Mouse (Mus musculus) liver, embryonic 15.5 days (tissue): ENCODE measurements around the gene Zdhhc19. TPM values are rescaled to one million over a fixed set of nuclear protein-coding genes. Genes with fewer than 3 reads are reported as not detected.

Experiments
- ATAC-seq: fragments of 200-750 bp; cut with Nextera tagmentation; 2 replicates; pipeline ENCODE4 v1.8.0; 2017; ENCODE audit warnings: moderate number of reproducible peaks, mild to moderate bottlenecking, moderate library complexity; ENCODE audit not compliant: insufficient read depth
- H3K27ac ChIP-seq: fragments of 300-500 bp; sonication (generic); replicated peaks from 2 replicates; pipeline ENCODE4 v1.5.1; 2015; ENCODE audit warnings: mild to moderate bottlenecking, inconsistent platforms
- H3K27me3 ChIP-seq: fragments of 300-500 bp; sonication (generic); 2 replicates; pipeline ENCODE4 v1.6.1; 2015; ENCODE audit warnings: mild to moderate bottlenecking, inconsistent platforms
- H3K36me3 ChIP-seq: fragments of 300-500 bp; sonication (generic); replicated peaks from 2 replicates; pipeline ENCODE4 v1.6.1; 2015; ENCODE audit warnings: moderate library complexity, mild to moderate bottlenecking, inconsistent platforms
- H3K4me1 ChIP-seq: fragments of 300-500 bp; sonication (generic); replicated peaks from 2 replicates; pipeline ENCODE4 v1.6.1; 2015; ENCODE audit warnings: inconsistent platforms
- H3K4me2 ChIP-seq: fragments of 300-500 bp; sonication (generic); 2 replicates; pipeline ENCODE4 v1.6.1; 2015; ENCODE audit warnings: moderate library complexity, mild to moderate bottlenecking, inconsistent platforms
- H3K4me3 ChIP-seq: fragments of 300-500 bp; sonication (generic); replicated peaks from 2 replicates; pipeline ENCODE4 v1.5.1; 2015; ENCODE audit warnings: mild to moderate bottlenecking, inconsistent platforms
- H3K9ac ChIP-seq: fragments of 300-500 bp; sonication (generic); 2 replicates; pipeline ENCODE4 v1.6.1; 2015; ENCODE audit warnings: moderate library complexity, mild to moderate bottlenecking, inconsistent platforms
- H3K9me3 ChIP-seq: fragments of 300-500 bp; sonication (generic); replicated peaks from 2 replicates; pipeline ENCODE4 v1.6.1; 2016; ENCODE audit warnings: inconsistent platforms
- WGBS: fragments of 180-500 bp; shearing (Covaris S2); methylation state at CpG from one replicate; pipeline ENCODE4 v1.1.7; 2015; ENCODE audit warnings: mixed read lengths; ENCODE audit not compliant: insufficient replicate concordance; 5-methylcytosine and 5-hydroxymethylcytosine counted together
- polyA plus RNA-seq: library from polyadenylated mRNA; unstranded; fragments of >200 nt; fragmentation: Nextera tagmentation; extraction: Ambion mirVana; gene quantifications from 2 replicates; pipeline ENCODE4 v1.2.1, GENCODE M21; 2015

Gene Zdhhc19
- not detected in 2 replicates for polyA plus RNA-seq

DNA sequence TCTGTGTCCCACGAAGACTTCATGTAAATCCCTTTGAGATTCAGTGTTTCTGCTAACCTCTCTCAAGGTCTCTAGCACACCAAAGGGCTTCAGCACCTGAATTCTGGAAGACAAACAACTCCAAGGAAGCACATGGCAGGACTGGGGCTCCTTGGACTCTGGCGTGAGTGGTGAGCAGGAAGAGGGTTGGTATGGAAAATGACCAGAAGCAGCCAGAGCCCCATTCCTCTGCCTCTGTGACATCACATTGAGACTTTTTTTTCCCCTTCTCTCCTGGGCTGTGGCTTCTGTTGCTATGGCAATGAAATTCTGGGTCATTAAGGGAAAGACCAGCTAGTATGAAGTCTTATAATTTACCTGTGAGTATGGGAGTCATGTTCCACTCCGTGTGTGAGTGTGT, at the start of gene Zdhhc19:
Gene Zdhhc19 (plus strand): TSS at position 301 of the 400 bp plus-strand sequence.
- Histone ChIP-seq H3K9me3 (no peaks in the 10 kb centered on the region), H3K4me2 (no peak within 1 kb of the TSS), H3K36me3 (no peaks in the 10 kb centered on the region), H3K4me1 (peaks cover 8% of the 10 kb centered on the region), H3K4me3 (no peak within 1 kb of the TSS), H3K27me3 (peaks cover 19% of the 10 kb centered on the region; the same call in 1 of the 2 replicates), H3K9ac (no peak within 1 kb of the TSS), H3K27ac (no peak within 1 kb of the TSS)
- 50% methylated on average over 3 of the region's 3 CpGs for WGBS
- ATAC-seq, result no peak

DNA sequence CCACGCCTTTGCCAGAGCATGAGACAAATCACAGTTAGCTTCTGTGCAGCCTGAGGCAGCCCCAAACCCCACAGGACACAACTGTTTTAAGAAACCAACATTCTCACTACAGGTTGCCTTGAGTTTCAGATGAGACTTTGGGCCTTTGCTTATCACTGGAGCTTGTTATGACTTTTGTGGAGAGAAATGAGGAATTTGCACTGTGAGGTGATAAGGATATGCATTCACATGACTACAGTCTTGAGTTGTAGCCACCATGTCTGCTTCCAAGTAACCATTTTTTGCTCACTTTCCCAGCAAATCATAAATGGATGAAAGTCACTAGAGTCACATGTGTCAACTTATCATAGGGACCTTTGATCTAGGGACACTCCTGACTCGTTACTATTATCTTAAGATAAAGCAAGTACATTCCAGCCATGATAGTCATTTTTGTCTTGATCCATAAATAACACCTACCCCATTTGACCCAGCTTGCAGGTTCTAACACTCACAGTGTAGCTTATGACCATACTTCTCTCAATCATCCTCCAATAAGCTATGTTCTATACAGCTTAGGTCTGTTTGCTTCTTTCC, 49.4 kb upstream of the Zdhhc19 start:
- no peak overlapping the region for H3K9ac ChIP-seq
- H3K4me3 ChIP-seq, result no peak overlapping the region
- 0 out of 2 replicates have a peak overlapping the region, but pooled peaks have one; percentile 29 for H3K27ac ChIP-seq
- no peaks in the 10 kb centered on the region for H3K27me3 ChIP-seq
- H3K9me3 ChIP-seq, result no peaks in the 10 kb centered on the region
- ATAC-seq, result no peak
- no peak overlapping the region for H3K4me2 ChIP-seq
- H3K4me1 ChIP-seq, result peaks cover 90% of the 10 kb centered on the region
- H3K36me3 ChIP-seq, result peaks cover 9% of the 10 kb centered on the region
- WGBS, result 57% methylated on average over 2 of the region's 2 CpGs

DNA sequence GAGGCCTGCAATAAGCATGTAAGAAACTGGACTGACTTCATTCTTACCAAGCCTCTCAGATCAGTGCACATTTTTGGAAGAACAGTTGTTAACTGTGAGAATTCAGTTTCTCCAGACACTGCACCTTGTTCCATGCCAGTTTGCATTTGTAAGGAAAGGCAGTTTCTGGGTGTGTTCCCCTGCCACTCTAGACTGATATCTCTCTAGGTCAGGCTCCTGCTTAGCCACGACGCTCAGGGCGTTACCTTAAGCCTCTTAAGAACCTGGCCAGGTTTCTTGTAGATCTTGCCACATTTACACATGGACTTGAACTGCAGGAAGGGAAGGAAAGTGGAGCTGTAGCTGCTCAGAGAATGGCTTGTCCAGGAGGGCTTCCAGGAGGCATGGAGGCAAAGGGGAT, 46.4 kb upstream of the Zdhhc19 start:
- 31% methylated on average over 3 of the region's 3 CpGs for WGBS
- Histone ChIP-seq H3K27ac (peak overlapping the region; percentile 92), H3K4me1 (peaks cover 80% of the 10 kb centered on the region), H3K9me3 (no peaks in the 10 kb centered on the region), H3K4me3 (peak overlapping the region; percentile 37), H3K4me2 (peak overlapping the region; percentile 74), H3K9ac (peak overlapping the region; percentile 51; the same call in 1 of the 2 replicates), H3K36me3 (peaks cover 32% of the 10 kb centered on the region), H3K27me3 (no peaks in the 10 kb centered on the region)
- ATAC-seq, result peak; percentile 94

DNA sequence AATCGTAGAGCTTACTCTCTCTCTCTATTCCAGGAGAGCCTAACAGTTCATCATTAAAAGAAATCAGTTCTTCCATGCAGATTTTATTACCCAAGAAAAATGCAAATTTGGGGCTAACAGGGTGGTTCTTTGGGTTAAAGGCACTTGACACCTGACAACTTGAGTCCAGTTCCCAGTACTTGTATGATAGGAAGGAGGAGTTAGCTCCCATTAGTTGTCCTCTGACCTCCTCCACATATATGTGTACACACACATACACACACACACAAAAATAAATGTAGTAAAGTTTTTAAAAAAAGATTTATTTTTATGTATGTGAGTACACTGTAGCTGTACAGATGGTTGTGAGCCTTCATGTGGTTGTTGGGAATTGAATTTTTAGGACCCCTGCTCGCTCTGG, 45.9 kb upstream of the Zdhhc19 start:
- peaks cover 77% of the 10 kb centered on the region for H3K4me1 ChIP-seq
- peak overlapping the region; percentile 74 for H3K4me2 ChIP-seq
- peaks cover 36% of the 10 kb centered on the region for H3K36me3 ChIP-seq
- WGBS, result 73% methylated on average over 2 of the region's 2 CpGs
- ATAC-seq, result peak; percentile 63
- peak overlapping the region; percentile 37 for H3K4me3 ChIP-seq
- peak overlapping the region; percentile 32; the same call in 1 of the 2 replicates for H3K9ac ChIP-seq
- no peaks in the 10 kb centered on the region for H3K9me3 ChIP-seq
- H3K27ac ChIP-seq, result peak overlapping the region; percentile 92
- no peaks in the 10 kb centered on the region for H3K27me3 ChIP-seq

DNA sequence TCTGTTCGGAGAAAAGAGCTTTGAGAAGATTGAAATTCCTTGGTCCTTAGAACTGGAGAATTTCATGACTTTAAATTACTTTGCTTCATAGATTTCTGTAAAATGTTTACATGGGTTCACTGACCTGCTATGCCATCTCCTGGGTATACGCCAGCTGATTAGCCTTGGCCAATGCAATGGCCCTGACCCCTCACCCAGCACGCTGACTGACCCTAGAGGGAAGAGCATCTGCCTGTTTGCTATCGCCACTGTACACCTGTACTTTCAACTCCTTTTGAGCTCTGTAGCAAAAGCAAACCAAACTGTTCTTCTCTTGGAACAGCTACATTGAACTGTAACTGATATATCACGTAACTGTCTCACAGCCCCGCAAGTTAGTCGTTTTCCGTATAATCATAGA, 43.0 kb upstream of the Zdhhc19 start:
- H3K4me2 ChIP-seq, result no peak overlapping the region
- no peak overlapping the region for H3K4me3 ChIP-seq
- H3K9me3 ChIP-seq, result no peaks in the 10 kb centered on the region
- peaks cover 72% of the 10 kb centered on the region for H3K4me1 ChIP-seq
- 85% methylated on average over 8 of the region's 8 CpGs for WGBS
- H3K36me3 ChIP-seq, result peaks cover 59% of the 10 kb centered on the region
- no peaks in the 10 kb centered on the region for H3K27me3 ChIP-seq
- peak; percentile 40 for ATAC-seq
- peak overlapping the region; percentile 92 for H3K27ac ChIP-seq
- no peak overlapping the region for H3K9ac ChIP-seq

DNA sequence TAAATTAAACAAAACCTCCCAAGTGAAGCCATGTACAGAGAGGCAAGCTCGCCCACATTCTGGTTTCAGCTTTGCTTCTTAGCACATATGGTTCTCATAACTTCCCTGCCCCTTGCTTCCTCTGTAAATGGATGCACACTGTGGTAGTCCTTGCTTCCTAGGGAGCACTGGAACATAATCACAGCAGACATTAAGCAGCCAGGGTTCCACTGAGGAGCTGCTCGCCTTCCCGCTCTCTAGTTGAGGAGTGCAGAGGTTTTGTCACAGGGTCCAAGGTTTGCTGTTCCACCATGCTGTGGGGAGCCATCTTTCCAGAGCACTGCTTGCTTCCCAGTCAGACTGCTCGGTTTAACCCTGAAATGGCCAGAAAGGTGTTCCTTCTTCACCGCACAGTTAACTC, 41.4 kb upstream of the Zdhhc19 start:
- Histone ChIP-seq H3K4me2 (no peak overlapping the region), H3K36me3 (peaks cover 73% of the 10 kb centered on the region), H3K27ac (0 out of 2 replicates have a peak overlapping the region, but pooled peaks have one; percentile 24), H3K9me3 (no peaks in the 10 kb centered on the region), H3K4me3 (no peak overlapping the region), H3K27me3 (no peaks in the 10 kb centered on the region), H3K9ac (no peak overlapping the region), H3K4me1 (peaks cover 58% of the 10 kb centered on the region)
- WGBS, result 91% methylated on average over 5 of the region's 5 CpGs
- no peak for ATAC-seq

DNA sequence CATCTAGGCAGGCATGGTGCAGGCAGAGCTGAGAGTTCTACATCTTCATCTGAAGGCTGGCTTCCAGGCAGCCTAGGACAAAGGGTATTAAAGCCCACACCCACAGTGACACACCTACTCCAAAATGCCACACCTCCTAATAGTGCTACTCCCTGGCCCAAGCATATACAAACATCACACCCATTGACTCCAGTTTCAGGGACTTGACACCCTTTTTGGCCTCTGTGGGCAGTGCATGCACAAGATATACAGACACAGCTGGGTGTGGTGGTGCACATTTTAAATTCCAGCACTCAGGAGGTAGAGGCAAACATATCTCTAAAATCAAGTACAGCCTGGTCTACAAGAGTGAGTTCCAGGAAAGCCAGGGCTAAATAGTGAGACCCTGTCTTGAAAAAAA, 40.0 kb upstream of the Zdhhc19 start:
- H3K27ac ChIP-seq, result 0 out of 2 replicates have a peak overlapping the region, but pooled peaks have one; percentile 17
- no peaks in the 10 kb centered on the region for H3K27me3 ChIP-seq
- no peak overlapping the region for H3K4me3 ChIP-seq
- H3K4me2 ChIP-seq, result no peak overlapping the region
- peaks cover 44% of the 10 kb centered on the region for H3K4me1 ChIP-seq
- no peaks in the 10 kb centered on the region for H3K9me3 ChIP-seq
- peak; percentile 67 for ATAC-seq
- H3K9ac ChIP-seq, result no peak overlapping the region
- H3K36me3 ChIP-seq, result peaks cover 76% of the 10 kb centered on the region

DNA sequence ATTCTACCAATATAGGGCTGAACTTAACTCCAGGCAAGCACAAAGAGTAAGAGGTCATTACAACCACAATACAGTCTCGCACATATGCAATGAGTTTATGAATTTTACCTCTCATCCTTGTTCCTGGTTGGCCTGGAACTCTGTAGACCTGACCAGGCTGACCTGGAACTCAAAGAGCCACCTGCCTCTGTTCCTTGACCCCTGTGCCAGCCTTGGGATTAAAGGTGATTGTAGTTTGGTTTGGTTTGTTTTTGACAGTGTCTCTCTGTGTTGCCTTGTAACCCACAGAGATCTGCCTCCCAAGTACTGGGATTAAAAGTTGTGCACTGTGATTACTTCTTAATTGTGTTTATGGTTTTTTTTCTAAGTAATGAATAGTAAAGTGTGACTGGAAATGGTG, 39.3 kb upstream of the Zdhhc19 start:
- no peak for ATAC-seq
- peaks cover 72% of the 10 kb centered on the region for H3K36me3 ChIP-seq
- H3K9ac ChIP-seq, result no peak overlapping the region
- no peaks in the 10 kb centered on the region for H3K9me3 ChIP-seq
- H3K27me3 ChIP-seq, result no peaks in the 10 kb centered on the region
- 66% methylated on average over 1 of the region's 1 CpGs for WGBS
- H3K4me3 ChIP-seq, result no peak overlapping the region
- H3K4me2 ChIP-seq, result no peak overlapping the region
- H3K4me1 ChIP-seq, result peaks cover 37% of the 10 kb centered on the region
- no peak overlapping the region for H3K27ac ChIP-seq

DNA sequence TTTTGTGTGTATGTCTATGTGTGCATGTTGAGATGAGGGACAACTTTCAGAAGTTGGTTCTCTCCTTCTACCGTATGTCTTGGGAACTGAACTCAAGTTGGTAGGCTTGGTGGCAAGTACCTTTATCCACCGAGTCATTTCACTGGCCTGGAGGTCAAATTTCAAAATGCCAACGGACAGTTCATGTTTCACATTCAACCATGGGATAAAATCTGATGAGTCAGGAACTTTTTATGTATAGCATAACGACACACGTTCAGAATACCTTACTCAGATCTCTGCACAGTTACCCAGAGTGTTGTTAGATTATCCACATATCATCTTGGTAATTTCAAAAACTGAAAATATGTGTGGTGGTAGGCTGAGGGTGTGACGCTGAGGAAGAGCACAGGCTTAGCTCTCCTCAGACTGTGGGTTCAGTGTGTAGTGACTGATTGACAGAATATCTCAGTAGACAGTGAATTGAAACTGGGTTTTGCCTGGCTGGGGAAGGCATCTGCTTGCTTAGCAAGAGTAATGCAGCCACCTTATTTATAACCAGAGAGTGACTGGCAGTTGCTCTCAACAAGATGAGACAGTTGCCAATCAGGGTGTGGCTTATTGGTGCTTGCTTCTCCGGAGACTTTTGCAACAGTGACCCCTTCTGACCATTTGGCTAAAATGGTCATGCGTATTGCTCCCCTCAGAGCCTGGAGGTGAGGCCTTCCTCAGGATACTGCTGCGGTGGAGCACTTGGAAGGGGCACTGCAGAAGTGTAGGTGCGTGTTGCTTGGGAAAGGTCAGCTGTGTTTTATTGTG, 38.3 kb upstream of the Zdhhc19 start:
- H3K27ac ChIP-seq, result peak overlapping the region; percentile 64
- no peak overlapping the region for H3K4me2 ChIP-seq
- H3K36me3 ChIP-seq, result peaks cover 72% of the 10 kb centered on the region
- peaks cover 33% of the 10 kb centered on the region for H3K4me1 ChIP-seq
- H3K9me3 ChIP-seq, result no peaks in the 10 kb centered on the region
- H3K9ac ChIP-seq, result no peak overlapping the region
- ATAC-seq, result peak; percentile 47
- WGBS, result 52% methylated on average over 10 of the region's 10 CpGs
- no peak overlapping the region for H3K4me3 ChIP-seq
- no peaks in the 10 kb centered on the region for H3K27me3 ChIP-seq

DNA sequence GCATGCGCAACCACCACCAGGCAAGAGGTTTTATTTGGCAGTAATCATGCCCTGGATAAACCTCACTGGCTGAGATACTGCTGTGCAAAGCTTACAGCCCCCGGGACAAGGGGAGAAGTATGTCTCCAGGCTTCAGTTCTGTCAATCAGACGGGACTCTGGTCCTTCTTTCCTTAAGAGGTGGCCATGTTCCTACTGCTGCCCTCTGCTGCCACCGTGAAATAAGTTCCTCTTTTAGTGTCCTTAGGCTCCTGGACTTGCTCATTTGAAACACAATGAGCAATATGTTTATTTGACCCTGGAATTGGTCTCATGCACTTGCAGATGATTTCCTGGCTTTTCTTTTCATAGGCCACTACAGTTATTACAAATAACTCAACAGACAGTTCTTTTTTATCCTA, 35.5 kb upstream of the Zdhhc19 start:
- Histone ChIP-seq H3K4me1 (peaks cover 35% of the 10 kb centered on the region), H3K27ac (no peak overlapping the region), H3K27me3 (no peaks in the 10 kb centered on the region), H3K9me3 (no peaks in the 10 kb centered on the region), H3K4me2 (no peak overlapping the region), H3K4me3 (no peak overlapping the region), H3K36me3 (peaks cover 72% of the 10 kb centered on the region), H3K9ac (no peak overlapping the region)
- WGBS, result 47% methylated on average over 4 of the region's 4 CpGs
- no peak for ATAC-seq

DNA sequence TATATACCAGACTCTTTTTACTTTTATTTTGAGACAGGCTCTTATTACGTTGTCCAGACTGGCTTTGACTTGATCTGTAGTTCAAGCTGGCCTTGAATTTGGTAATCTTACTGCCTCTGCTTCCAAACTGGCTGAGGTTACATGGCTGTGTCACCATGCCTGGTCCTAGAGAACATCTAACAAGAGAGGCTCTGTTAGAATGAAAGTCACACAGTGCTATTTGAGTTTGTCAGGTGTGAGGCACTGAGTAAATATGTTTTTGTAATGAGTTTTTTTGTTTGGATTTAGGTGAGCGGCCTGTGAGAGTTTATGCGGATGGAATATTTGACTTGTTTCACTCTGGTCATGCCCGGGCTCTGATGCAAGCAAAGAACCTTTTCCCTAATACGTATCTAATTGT, 34.4 kb upstream of the Zdhhc19 start:
- Histone ChIP-seq H3K27me3 (no peaks in the 10 kb centered on the region), H3K9me3 (no peaks in the 10 kb centered on the region), H3K4me3 (no peak overlapping the region), H3K9ac (no peak overlapping the region), H3K27ac (no peak overlapping the region), H3K36me3 (peaks cover 72% of the 10 kb centered on the region), H3K4me1 (peaks cover 25% of the 10 kb centered on the region), H3K4me2 (no peak overlapping the region)
- peak; percentile 23; the same call in 1 of the 2 replicates for ATAC-seq
- 92% methylated on average over 5 of the region's 5 CpGs for WGBS
